Mouse (Mus musculus): ENCODE measurements around the gene Apol8.

DNA sequence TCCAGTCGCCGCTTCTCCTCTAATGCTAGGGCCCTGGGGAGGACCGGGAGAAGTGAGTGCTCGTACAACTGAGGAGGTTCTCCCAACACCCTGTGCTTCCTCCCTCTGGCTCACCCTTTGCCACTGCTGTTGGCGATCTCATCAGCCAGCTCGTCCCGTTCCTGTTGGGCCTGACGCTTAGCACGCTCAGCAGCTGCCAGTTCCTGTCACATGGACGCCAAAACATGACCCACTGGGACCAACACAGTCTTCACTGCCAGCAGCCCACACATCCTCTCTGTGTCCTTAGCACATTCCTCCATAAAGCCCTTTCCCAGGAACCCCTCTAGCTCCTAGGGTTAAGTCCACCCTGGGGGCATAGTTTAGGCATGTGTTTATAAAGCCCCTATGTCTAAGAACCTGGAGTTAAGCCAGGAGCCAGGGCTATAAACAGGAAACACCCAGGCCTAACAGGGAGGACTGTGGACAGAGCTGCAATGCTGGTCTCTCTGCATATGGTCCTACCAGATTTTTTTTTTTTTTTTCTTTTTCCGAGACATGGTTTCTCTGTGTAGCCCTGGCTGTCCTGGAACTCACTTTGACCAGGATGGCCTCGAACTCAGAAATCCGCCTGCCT lies 7.7 kb upstream of the Apol8 start:
- no peak for TF ChIP-seq CTCF (IDR thresholded peaks at IDR 0.05; ENCODE audit: low read depth)
- TF ChIP-seq EP300 (IDR thresholded peaks at IDR 0.05; ENCODE audit: low read depth), result no peak

Measured in liver, postnatal 0 days (tissue).